Mouse (Mus musculus) c-Kit-positive CD71-negative TER-119-negative erythroid progenitor cells, embryonic 14.5 days (primary cell): ENCODE data around the gene Slc35c1.
A peak's percentile ranks its signal among the peaks of the same experiment; 100 is the strongest.
"Not testable (repeated sequence)": the region's sequence is repeated elsewhere in the genome, so short reads cannot be mapped to it uniquely, and the experiment has no call there.

Source experiments
- DNase-seq: peaks from one replicate; pipeline ENCODE4 v3.0.0-alpha.2; 2013; ENCODE audit warnings: low read depth

Slc35c1 gene

GRCm38 (mm10) chr2:92459921-92460707 lies at the start of gene Slc35c1:
Slc35c1 (minus strand) TSS chr2:92460538.
- no peak for DNase-seq

- DNase-seq, result no peak
Observed at GRCm38 (mm10) chr2:92505291-92505690, 45.0 kb upstream of the Slc35c1 start.

- no peak for DNase-seq
Observed at GRCm38 (mm10) chr2:92503421-92503820, 43.1 kb upstream of the Slc35c1 start.

GRCm38 (mm10) chr2:92499701-92500322 lies 39.5 kb upstream of the Slc35c1 start:
- no peak for DNase-seq

GRCm38 (mm10) chr2:92497112-92497511 lies 36.8 kb upstream of the Slc35c1 start:
- DNase-seq, result no peak

GRCm38 (mm10) chr2:92496681-92497080 lies 36.3 kb upstream of the Slc35c1 start:
- DNase-seq, result no peak

GRCm38 (mm10) chr2:92494956-92495355 lies 34.6 kb upstream of the Slc35c1 start:
- DNase-seq, result no peak

GRCm38 (mm10) chr2:92494423-92494822 lies 34.1 kb upstream of the Slc35c1 start:
- no peak for DNase-seq

GRCm38 (mm10) chr2:92493656-92494390 lies 33.5 kb upstream of the Slc35c1 start:
- DNase-seq, result no peak

- DNase-seq, result no peak
Observed at GRCm38 (mm10) chr2:92491950-92492501, 31.7 kb upstream of the Slc35c1 start.

- DNase-seq, result no peak
Observed at GRCm38 (mm10) chr2:92490541-92490940, 30.2 kb upstream of the Slc35c1 start.

- no peak for DNase-seq
Observed at GRCm38 (mm10) chr2:92487791-92488190, 27.5 kb upstream of the Slc35c1 start.

GRCm38 (mm10) chr2:92486911-92487310 lies 26.6 kb upstream of the Slc35c1 start:
- no peak for DNase-seq

GRCm38 (mm10) chr2:92486403-92486802 lies 26.1 kb upstream of the Slc35c1 start:
- DNase-seq, result peak; percentile 50

GRCm38 (mm10) chr2:92485640-92486295 lies 25.4 kb upstream of the Slc35c1 start:
- DNase-seq, result peak; percentile 44

GRCm38 (mm10) chr2:92484256-92485025 lies 24.1 kb upstream of the Slc35c1 start:
- DNase-seq, result no peak

GRCm38 (mm10) chr2:92483505-92483904 lies 23.2 kb upstream of the Slc35c1 start:
- no peak for DNase-seq

GRCm38 (mm10) chr2:92482551-92482950 lies 22.2 kb upstream of the Slc35c1 start:
- no peak for DNase-seq

- no peak for DNase-seq
Observed at GRCm38 (mm10) chr2:92478313-92478688, 18.0 kb upstream of the Slc35c1 start.

- DNase-seq, result no peak
Observed at GRCm38 (mm10) chr2:92477672-92478312, 17.5 kb upstream of the Slc35c1 start.

- not testable (repeated sequence) for DNase-seq
Observed at GRCm38 (mm10) chr2:92476580-92476979, 16.2 kb upstream of the Slc35c1 start.
